Mouse (Mus musculus): ENCODE data around the gene Vsig2. TPM values are rescaled to one million over a fixed set of nuclear protein-coding genes. Genes with fewer than 3 reads are reported as not detected.
A peak's percentile ranks its signal among the peaks of the same experiment; 100 is the strongest.

Vsig2 gene
- polyA plus RNA-seq, 1 experiment from 2014 or later = 2.8 TPM

- Histone ChIP-seq H3K4me2 (replicated peaks; ENCODE audit: low read depth, low read length) (peak overlapping the region; percentile 62), H3K36me3 (ENCODE audit: insufficient read depth, low read length) (no peaks in the 10 kb centered on the region), H3K4me3 (ENCODE audit: low read length) (peak overlapping the region; percentile 48), H3K9ac (replicated peaks; ENCODE audit: low read length) (0 out of 2 replicates have a peak overlapping the region, but pooled peaks have one; percentile 18), H3K27ac (ENCODE audit: low read length) (no peak overlapping the region), H3K9me3 (ENCODE audit: low read length) (no peaks in the 10 kb centered on the region), H3K4me1 (ENCODE audit: insufficient read depth, low read length) (peaks cover 12% of the 10 kb centered on the region; the same call in 1 of the 2 replicates), H3K27me3 (ENCODE audit: insufficient read depth, low read length) (peaks cover 42% of the 10 kb centered on the region)
- ATAC-seq (ENCODE audit: low FRiP score, low TSS enrichment) = peak; percentile 52
- 11% methylated on average over 17 of the region's 17 CpGs for WGBS
These were observed 6.1 kb downstream of the Vsig2 start for GRCm38 (mm10) chr9:37545166-37545610.

- no peak overlapping the region for H3K27ac ChIP-seq (ENCODE audit: low read length)
- no peak overlapping the region for H3K4me3 ChIP-seq (ENCODE audit: low read length)
- no peak for ATAC-seq (ENCODE audit: low FRiP score, low TSS enrichment)
- no peaks in the 10 kb centered on the region for H3K36me3 ChIP-seq (ENCODE audit: insufficient read depth, low read length)
- H3K9ac ChIP-seq (replicated peaks; ENCODE audit: low read length) = no peak overlapping the region
- H3K27me3 ChIP-seq (ENCODE audit: insufficient read depth, low read length) = peaks cover 49% of the 10 kb centered on the region
- H3K4me2 ChIP-seq (replicated peaks; ENCODE audit: low read depth, low read length) = no peak overlapping the region; the same call in 1 of the 2 replicates
- 16% methylated on average over 27 of the region's 27 CpGs for WGBS
- H3K9me3 ChIP-seq (ENCODE audit: low read length) = no peaks in the 10 kb centered on the region
- peaks cover 12% of the 10 kb centered on the region; the same call in 1 of the 2 replicates for H3K4me1 ChIP-seq (ENCODE audit: insufficient read depth, low read length)
These were observed 6.9 kb downstream of the Vsig2 start for GRCm38 (mm10) chr9:37545847-37546452.

GRCm38 (mm10) chr9:37546889-37547288, 7.8 kb downstream of the Vsig2 start:
- H3K27me3 ChIP-seq (ENCODE audit: insufficient read depth, low read length) = peaks cover 58% of the 10 kb centered on the region
- ATAC-seq (ENCODE audit: low FRiP score, low TSS enrichment) = no peak
- no peak overlapping the region for H3K4me2 ChIP-seq (replicated peaks; ENCODE audit: low read depth, low read length)
- H3K4me1 ChIP-seq (ENCODE audit: insufficient read depth, low read length) = peaks cover 15% of the 10 kb centered on the region
- no peaks in the 10 kb centered on the region for H3K9me3 ChIP-seq (ENCODE audit: low read length)
- no peak overlapping the region for H3K27ac ChIP-seq (ENCODE audit: low read length)
- H3K36me3 ChIP-seq (ENCODE audit: insufficient read depth, low read length) = no peaks in the 10 kb centered on the region
- H3K9ac ChIP-seq (replicated peaks; ENCODE audit: low read length) = no peak overlapping the region
- WGBS = 79% methylated on average over 1 of the region's 1 CpGs
- H3K4me3 ChIP-seq (ENCODE audit: low read length) = no peak overlapping the region

- 75% methylated on average over 1 of the region's 1 CpGs for WGBS
- no peak for ATAC-seq (ENCODE audit: low FRiP score, low TSS enrichment)
- Histone ChIP-seq H3K9ac (replicated peaks; ENCODE audit: low read length) (no peak overlapping the region), H3K4me1 (ENCODE audit: insufficient read depth, low read length) (peaks cover 14% of the 10 kb centered on the region), H3K27me3 (ENCODE audit: insufficient read depth, low read length) (peaks cover 66% of the 10 kb centered on the region), H3K36me3 (ENCODE audit: insufficient read depth, low read length) (no peaks in the 10 kb centered on the region), H3K9me3 (ENCODE audit: low read length) (no peaks in the 10 kb centered on the region), H3K4me3 (ENCODE audit: low read length) (no peak overlapping the region), H3K4me2 (replicated peaks; ENCODE audit: low read depth, low read length) (no peak overlapping the region), H3K27ac (ENCODE audit: low read length) (no peak overlapping the region)
These were observed 11.4 kb downstream of the Vsig2 start for GRCm38 (mm10) chr9:37550435-37550834.

GRCm38 (mm10) chr9:37551751-37552531, 12.9 kb downstream of the Vsig2 start:
- H3K4me2 ChIP-seq (replicated peaks; ENCODE audit: low read depth, low read length) = peak overlapping the region; percentile 72
- peak; percentile 2; the same call in 1 of the 2 replicates for ATAC-seq (ENCODE audit: low FRiP score, low TSS enrichment)
- no peaks in the 10 kb centered on the region for H3K9me3 ChIP-seq (ENCODE audit: low read length)
- no peak overlapping the region for H3K27ac ChIP-seq (ENCODE audit: low read length)
- peaks cover 53% of the 10 kb centered on the region for H3K27me3 ChIP-seq (ENCODE audit: insufficient read depth, low read length)
- peak overlapping the region; percentile 45 for H3K4me3 ChIP-seq (ENCODE audit: low read length)
- peak overlapping the region; percentile 43 for H3K9ac ChIP-seq (replicated peaks; ENCODE audit: low read length)
- peaks cover 16% of the 10 kb centered on the region for H3K4me1 ChIP-seq (ENCODE audit: insufficient read depth, low read length)
- H3K36me3 ChIP-seq (ENCODE audit: insufficient read depth, low read length) = no peaks in the 10 kb centered on the region
- WGBS = 1% methylated on average over 23 of the region's 23 CpGs

- H3K36me3 ChIP-seq (ENCODE audit: insufficient read depth, low read length) = no peaks in the 10 kb centered on the region
- H3K27me3 ChIP-seq (ENCODE audit: insufficient read depth, low read length) = peaks cover 48% of the 10 kb centered on the region
- H3K4me3 ChIP-seq (ENCODE audit: low read length) = peak within 1 kb of the TSS; percentile 45
- H3K9me3 ChIP-seq (ENCODE audit: low read length) = no peaks in the 10 kb centered on the region
- 6% methylated on average over 31 of the region's 31 CpGs for WGBS
- peak within 1 kb of the TSS; percentile 72 for H3K4me2 ChIP-seq (replicated peaks; ENCODE audit: low read depth, low read length)
- no peak within 1 kb of the TSS for H3K27ac ChIP-seq (ENCODE audit: low read length)
- peak; percentile 95 for ATAC-seq (ENCODE audit: low FRiP score, low TSS enrichment)
- peaks cover 16% of the 10 kb centered on the region for H3K4me1 ChIP-seq (ENCODE audit: insufficient read depth, low read length)
- peak within 1 kb of the TSS; percentile 43 for H3K9ac ChIP-seq (replicated peaks; ENCODE audit: low read length)
These were observed 13.7 kb downstream of the Vsig2 start, which contains the start of gene Nrgn for GRCm38 (mm10) chr9:37552536-37553293. Gene Nrgn (minus strand): TSS chr9:37552904.

GRCm38 (mm10) chr9:37554279-37554678, 15.2 kb downstream of the Vsig2 start:
- no peak overlapping the region for H3K9ac ChIP-seq (replicated peaks; ENCODE audit: low read length)
- no peak overlapping the region for H3K4me2 ChIP-seq (replicated peaks; ENCODE audit: low read depth, low read length)
- no peaks in the 10 kb centered on the region for H3K36me3 ChIP-seq (ENCODE audit: insufficient read depth, low read length)
- H3K4me3 ChIP-seq (ENCODE audit: low read length) = no peak overlapping the region
- no peaks in the 10 kb centered on the region for H3K9me3 ChIP-seq (ENCODE audit: low read length)
- peaks cover 38% of the 10 kb centered on the region for H3K27me3 ChIP-seq (ENCODE audit: insufficient read depth, low read length)
- 91% methylated on average over 1 of the region's 1 CpGs for WGBS
- ATAC-seq (ENCODE audit: low FRiP score, low TSS enrichment) = no peak
- peaks cover 16% of the 10 kb centered on the region for H3K4me1 ChIP-seq (ENCODE audit: insufficient read depth, low read length)
- no peak overlapping the region for H3K27ac ChIP-seq (ENCODE audit: low read length)

- H3K4me1 ChIP-seq (ENCODE audit: insufficient read depth, low read length) = peaks cover 16% of the 10 kb centered on the region
- no peaks in the 10 kb centered on the region for H3K36me3 ChIP-seq (ENCODE audit: insufficient read depth, low read length)
- no peak within 1 kb of the TSS for H3K4me2 ChIP-seq (replicated peaks; ENCODE audit: low read depth, low read length)
- H3K27me3 ChIP-seq (ENCODE audit: insufficient read depth, low read length) = peaks cover 30% of the 10 kb centered on the region
- 19% methylated on average over 7 of the region's 7 CpGs for WGBS
- no peak within 1 kb of the TSS for H3K27ac ChIP-seq (ENCODE audit: low read length)
- H3K9ac ChIP-seq (replicated peaks; ENCODE audit: low read length) = no peak within 1 kb of the TSS
- no peaks in the 10 kb centered on the region for H3K9me3 ChIP-seq (ENCODE audit: low read length)
- H3K4me3 ChIP-seq (ENCODE audit: low read length) = no peak within 1 kb of the TSS
- ATAC-seq (ENCODE audit: low FRiP score, low TSS enrichment) = no peak
These were observed 16.0 kb downstream of the Vsig2 start, which contains the start of gene Siae for GRCm38 (mm10) chr9:37554838-37555748. Gene Siae (plus strand): TSS chr9:37555698.

- Histone ChIP-seq H3K4me3 (ENCODE audit: low read length) (no peak overlapping the region), H3K9ac (replicated peaks; ENCODE audit: low read length) (no peak overlapping the region), H3K4me2 (replicated peaks; ENCODE audit: low read depth, low read length) (no peak overlapping the region), H3K36me3 (ENCODE audit: insufficient read depth, low read length) (no peaks in the 10 kb centered on the region), H3K27me3 (ENCODE audit: insufficient read depth, low read length) (peaks cover 19% of the 10 kb centered on the region), H3K9me3 (ENCODE audit: low read length) (no peaks in the 10 kb centered on the region), H3K4me1 (ENCODE audit: insufficient read depth, low read length) (peaks cover 16% of the 10 kb centered on the region), H3K27ac (ENCODE audit: low read length) (no peak overlapping the region)
- ATAC-seq (ENCODE audit: low FRiP score, low TSS enrichment) = no peak
- 73% methylated on average over 3 of the region's 3 CpGs for WGBS
These were observed 17.3 kb downstream of the Vsig2 start for GRCm38 (mm10) chr9:37556366-37556765.

Measured in kidney, embryonic 16.5 days (tissue).